Mouse (Mus musculus): Measurements from ENCODE around the gene Jun.

The Jun gene

DNA sequence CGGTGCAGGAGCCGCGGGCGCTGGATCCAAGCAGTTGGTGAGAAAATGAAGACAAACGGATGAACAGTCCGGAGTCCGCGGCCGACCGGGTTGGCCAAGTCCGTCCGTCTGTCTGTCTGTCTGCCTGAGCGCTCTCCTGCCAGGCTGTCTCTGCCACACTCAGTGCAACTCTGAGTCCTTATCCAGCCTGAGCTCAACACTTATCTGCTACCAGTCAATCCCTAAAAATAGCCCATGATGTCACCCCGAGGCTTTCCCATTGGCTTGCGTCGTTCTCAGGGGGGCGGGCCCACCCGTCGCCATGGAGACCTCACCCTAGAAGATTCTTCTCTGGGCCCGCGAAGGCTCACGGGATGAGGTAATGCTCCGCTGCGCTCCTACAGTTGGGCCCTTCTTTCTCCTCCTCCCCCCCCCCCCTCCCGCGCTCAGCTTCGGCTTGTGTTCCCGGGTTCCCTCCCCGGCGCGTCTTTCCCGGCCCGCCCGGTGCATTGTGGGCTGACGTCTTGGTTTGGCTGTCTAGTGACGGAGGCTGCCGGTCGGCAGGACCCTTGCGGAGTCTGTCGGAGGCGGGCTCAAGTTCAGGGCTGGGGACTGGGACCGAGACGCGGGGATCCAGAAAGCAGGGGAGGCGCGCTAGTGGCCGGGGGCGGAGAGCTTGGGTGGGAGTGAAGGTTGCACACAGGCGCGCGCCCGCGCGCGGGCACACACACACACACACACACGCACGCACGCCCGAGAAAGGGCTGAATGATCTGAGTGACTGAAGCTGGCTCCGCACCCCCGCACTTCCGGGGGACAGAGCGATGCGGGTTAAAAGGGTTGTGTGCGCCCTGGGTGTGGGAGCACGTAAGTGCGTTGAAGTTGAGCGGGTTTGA lies at the start of gene Jun:
TSS of gene Jun (minus strand) at position 198 of the 875 bp plus-strand sequence.
- DNase-seq, result peak; percentile 100

DNA sequence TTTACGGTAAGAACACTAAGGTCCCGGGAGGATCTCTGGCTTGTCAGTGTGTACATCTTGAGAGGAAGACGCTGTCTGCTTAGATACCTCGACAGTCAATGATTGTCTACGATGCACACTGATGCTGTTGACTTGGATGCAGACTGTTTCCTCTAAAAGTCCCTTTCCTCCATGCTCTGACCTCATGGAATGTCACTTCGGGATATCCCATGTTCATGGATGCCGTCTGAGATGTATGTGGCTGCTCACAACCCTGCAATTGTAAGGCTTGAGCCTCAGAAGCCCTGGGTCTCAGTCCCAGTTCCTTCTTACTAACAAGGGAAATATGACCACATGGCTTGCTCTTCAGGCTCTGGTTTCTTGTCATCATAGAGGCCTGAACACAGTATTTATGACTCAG lies 49.7 kb upstream of the Jun start:
- no peak for DNase-seq

DNA sequence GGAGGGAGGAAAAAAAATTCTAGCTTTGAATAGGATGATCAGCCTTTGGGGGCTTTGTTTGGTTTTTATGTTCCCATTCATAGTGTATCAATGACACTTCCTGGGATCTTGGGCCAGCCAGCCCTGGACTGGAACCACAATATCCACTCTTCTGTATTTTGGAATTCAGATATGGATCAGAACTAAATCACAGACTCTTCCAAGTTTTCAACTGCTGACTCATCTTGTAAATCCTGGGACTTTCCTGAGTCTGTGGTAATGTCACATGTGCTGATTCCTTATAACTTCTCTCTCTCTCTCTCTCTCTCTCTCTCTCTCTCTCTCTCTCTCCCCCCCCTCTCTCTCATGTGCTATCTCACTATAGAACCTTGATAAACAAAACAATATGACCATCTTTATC lies 48.7 kb upstream of the Jun start:
- DNase-seq, result no peak

DNA sequence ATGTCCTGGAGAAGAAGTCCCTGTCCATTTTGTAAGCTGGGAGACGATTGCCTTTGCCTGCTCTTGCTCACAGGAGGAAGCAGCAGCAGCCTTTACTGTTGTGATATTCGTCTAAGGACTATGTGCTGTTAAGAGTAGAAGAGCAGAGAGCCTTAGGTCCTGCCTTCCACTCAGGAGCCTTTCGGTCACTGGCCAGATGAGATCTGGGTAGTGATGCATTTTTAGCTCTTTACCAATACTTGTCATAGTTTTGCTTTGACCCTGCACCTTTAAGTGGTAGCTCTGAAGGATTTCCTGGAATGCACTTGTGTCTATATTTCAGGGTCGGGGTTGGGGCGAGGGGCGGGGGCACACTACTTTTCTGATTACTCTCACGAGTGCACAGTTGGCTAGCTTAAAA lies 47.4 kb upstream of the Jun start:
- no peak for DNase-seq

DNA sequence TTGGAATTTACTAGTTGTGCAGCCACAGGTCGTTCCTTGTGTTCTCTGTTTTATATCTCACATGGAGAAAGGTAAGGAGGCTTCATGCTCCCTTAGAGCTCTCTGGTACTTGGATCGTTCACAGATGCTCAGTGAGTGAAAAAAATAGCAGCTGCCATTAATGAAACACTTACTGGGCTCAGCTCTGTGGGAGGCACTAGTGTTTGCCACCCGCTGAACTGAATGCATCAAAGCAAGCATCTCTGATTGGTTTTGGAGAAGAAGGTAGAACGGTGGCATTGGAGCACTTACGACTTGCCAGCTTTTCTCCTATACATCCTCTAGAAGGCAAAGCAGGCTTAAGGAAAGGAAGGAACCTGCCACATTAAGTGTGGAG lies 46.7 kb upstream of the Jun start:
- DNase-seq, result no peak

DNA sequence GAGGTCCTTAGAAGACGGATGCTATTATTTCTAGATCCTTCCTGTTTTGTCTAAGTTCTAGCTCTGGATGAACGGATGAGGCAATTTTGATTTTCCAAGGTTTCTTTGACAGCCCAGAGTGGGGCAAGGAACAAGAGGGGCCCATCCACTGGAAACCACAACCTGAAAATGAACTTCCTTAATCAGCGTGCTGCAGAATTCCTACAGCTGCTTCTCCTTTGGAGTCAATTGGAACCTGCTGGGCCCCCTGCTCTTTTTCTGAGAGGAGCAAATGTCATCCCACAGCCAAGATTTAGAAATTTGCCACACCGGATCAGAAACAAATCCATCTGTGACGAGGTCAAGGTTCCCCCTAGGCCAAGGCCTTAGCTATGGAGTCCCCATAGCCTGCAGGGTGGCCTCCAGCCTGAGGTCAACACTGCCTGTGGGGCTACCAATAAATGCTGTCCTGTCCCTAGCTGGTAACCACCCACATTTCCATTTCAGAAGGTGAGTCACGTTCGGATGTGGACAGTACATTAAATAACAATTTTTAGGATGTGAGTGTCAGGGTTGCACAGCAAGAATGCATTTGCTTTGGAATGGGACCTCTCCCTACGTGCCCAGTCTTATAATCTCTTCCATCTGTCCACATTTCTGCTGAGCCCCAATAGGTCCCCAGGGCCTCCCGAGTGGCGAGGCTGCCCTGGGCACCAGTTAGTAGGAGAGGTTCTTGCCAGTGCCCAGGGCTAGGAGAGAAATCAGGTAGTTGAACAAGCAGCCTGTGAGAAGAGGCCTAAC lies 46.1 kb upstream of the Jun start:
- no peak for DNase-seq

DNA sequence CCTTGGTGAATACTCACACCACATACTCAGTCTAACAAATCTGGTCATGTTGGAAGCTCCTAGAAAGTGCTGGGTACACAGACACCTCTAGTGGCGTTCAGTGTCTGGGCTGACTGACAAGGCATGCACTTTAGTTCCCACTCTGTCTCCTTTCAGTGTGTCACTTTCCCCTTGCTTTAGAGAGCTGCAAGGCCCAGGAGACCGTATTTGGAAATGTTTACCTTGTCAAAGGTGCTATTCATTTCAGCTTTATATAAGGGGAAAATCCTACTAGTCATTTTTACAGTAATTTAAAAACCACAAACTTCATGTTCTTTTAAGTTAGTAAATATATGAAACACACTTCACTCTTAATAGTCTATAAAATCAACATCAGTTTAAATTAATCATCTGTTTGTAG lies 44.7 kb upstream of the Jun start:
- DNase-seq, result no peak

DNA sequence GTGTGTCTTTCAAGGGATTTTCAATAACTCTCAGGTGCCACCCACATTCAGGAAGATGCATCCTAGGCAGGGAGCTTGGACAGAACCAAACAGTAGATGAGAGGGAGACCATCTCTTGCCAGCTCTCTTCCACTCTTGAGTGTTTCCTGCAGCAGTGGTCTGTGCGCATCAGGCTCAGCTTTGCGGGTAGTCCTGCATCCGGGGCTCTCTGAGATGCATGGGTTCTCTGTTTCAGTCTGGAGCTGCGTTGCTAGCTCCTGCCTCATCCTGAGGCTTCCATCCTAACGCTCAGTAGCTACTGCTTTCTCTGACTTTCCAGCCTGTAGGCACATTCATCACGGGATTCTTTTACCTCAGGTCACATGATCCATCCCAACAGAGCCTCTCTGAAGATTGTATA lies 43.9 kb upstream of the Jun start:
- DNase-seq, result no peak

DNA sequence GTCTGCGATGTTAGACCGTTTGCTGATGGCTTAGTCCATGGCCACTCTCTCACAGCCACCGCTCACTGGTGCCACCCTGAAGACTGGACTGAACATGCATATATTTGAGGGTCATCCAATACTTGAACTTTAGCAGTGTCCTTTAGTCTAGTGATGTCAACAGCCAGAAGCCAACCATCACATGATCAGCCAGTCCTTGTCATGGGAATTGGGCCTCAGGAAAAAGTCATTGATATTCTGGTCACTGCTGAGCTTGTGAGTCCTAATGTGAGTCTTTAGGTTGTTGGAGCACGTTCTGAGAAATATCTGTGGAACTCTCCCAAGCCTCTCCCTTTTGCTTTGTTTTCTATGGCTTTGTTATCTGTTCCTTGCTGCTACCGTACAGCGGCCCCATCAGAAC lies 43.3 kb upstream of the Jun start:
- DNase-seq, result no peak

DNA sequence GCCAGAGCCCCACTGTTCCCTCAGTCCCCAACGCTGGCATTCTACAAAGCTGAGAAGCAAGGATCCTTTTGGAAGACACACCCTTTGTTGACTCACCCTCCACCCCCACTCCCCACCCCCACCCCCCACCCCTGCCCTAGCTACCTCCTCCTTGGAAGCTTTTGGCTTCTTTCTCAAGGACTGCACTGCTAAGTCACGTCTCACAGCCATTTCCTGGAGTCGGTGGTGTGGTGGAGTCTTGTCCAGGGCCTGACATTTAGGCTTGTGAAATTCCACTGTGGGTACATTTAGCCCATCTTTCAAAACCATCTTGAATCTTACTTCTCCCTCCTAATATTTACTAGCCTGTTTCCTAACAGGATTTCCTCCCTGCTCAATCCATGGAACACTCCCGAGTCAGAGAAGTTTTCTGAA lies 42.7 kb upstream of the Jun start:
- peak; percentile 35 to 76 for DNase-seq

DNA sequence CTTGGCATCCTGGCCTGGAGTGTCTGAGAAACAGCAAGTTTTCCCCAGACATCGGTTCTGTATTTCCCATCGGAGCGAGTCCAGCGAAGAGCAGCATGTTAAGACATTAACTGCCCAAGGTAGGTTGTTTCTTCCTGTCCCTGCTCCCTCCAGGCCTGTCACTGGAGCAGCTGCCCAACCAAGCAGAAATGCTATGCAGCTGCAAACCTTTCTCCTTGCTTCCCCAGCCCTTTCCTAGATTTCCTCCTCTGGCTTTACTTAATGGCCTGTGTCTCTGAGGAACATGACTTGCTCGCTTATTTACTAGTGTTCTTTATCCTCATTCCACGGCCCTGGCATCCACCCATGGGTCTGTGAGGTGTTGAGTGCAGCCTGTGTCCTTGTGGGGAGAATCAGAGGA lies 41.6 kb upstream of the Jun start:
- DNase-seq, result peak in 1 of 2 experiments; percentile 41

DNA sequence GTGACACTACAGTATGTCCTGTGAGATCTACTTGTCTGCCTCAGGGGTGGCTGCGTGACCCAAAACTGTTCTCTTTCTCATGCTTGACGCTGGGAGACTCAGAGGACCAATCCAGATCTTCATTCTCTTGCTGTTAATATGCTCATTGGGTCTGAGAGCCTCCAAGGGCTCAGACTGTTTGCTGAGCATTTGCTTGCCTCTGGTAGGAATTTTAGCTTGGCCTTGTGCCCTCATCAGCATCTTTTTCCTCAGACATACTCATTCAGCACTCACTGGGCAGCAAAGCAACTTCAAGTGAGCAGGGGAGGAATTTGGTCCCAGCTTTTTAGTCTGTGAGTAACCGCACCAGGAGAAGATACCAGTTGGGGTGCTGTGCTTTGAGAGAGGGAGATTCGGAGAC lies 40.5 kb upstream of the Jun start:
- no peak for DNase-seq

DNA sequence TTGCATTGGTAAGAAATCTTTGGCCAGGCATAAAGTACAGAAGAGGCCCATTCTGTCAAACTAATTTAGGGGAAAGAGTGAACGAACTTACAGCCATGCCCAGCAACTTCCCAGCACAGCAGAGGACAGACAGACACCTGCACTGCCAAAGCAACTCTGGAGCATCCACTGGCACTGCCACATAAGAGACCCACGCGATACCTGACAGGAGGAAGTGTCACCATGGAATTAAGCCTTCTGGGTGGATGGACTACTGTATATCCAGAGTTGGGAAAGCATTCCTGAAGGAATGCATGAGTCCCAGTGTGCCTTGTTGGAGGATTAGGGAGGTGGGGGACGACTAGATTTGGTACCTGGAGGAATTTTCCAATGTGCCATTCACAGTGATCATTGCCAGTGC lies 39.5 kb upstream of the Jun start:
- DNase-seq, result no peak

DNA sequence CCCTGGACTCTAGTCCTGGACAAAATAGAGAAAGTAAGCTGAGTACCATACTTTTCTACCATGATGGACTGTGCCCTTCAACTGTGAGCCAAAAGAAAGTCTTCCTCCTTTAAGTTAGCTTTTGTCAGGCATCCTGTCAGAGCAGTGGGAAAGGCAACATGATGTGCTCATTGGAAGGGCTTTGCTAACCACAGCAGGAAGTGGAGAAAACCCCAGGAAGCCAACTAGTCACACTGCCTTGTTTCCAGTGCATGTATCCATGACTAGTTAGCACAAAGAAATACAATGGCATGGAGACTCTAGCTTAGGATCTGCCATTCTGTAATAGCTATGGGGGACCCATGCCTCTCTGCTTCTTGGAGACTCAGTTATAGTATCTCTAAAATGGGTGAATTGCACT lies 37.9 kb upstream of the Jun start:
- no peak for DNase-seq

DNA sequence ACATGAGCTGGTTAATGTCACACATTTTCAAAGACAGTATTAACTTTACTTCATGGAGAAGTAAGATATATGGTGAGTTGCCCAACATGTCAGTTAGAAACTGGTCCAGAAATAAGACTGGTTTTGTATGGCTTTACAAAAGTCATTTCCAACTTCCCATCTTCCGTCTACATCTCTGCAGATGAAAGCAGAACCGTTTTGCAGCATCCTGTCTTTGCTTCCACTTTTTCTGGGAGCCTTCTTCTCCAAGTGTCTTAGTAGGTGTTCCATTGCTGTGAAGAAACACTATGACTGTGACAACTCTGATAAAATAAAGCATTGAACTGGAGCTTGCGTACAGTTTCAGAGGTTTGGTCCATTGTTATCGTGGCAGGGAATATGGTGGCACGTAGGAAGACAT lies 37.0 kb upstream of the Jun start:
- DNase-seq, result no peak

DNA sequence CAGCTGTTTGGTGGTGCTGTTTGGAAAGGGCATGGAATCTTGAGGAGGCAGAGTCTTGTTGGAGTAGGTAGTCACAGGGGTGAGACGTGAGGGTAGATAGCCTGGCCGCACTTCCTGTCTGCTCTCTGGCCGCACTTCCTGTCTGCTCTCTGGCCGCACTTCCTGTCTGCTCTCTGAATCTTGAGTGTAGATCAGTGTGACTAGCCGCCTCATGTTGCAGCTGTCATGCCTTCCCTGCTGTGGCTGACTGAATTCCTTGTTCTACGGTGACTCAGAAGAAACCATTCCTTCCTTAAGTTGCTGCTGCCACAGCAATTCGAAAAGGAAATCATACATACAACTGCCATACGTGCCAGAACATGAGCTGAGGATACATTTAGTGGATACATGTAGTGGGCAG lies 31.9 kb upstream of the Jun start:
- no peak for DNase-seq

DNA sequence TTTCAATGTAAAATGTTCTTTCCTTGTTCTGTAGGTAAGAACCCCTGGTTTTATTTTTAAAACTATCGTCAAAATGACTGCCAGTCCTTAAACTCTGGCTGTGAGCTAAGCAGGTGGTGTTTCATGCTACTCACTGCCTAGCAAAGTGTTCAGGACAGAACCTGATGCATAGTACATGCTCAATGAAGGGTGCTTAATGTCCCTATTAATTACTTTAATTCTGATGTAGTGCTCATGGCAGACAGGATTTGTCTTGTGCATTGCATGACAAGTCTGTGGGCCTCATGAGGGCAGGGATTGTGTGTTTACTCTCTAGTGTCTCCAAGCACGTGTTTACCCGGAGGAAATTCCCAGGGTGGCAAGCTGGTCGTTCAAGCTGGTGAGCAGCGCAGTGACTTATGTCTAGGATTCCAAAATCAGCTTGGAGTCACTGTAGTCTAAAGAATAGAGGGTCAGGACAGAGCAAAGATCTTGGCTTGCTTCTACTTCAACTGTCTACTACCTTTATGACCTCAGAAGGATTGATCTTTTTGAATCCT lies 31.2 kb upstream of the Jun start:
- DNase-seq, result no peak

DNA sequence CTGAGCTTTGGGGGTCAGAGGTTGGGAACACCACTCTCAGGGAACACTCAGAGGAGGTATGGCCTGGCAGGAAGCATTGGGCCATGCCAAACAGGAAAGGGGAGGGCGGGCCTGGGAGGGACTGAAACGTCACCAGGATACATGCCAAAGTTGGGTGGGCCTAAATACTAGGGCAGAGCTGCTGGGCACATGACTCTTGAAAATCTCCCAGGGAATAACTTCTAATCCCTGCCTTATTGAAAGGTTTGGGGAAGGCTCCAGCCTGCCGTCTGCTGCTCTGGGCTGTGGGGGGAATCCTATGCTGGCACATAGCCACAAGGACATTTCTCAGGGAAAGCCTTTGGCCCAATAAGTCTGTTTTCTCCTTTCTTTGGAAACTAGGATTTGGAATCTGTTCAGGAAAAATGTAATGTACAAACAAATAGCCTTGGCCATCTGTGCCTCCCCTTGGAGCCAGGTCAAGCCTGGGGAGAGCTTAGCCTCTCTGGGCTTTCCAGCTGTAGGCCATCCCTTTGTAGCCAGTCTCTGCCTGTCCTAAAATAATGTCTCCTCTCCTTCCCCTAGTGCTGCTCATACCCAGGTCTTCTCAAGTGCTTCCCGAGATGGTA lies 30.6 kb upstream of the Jun start:
- peak; percentile 78 to 86 for DNase-seq

DNA sequence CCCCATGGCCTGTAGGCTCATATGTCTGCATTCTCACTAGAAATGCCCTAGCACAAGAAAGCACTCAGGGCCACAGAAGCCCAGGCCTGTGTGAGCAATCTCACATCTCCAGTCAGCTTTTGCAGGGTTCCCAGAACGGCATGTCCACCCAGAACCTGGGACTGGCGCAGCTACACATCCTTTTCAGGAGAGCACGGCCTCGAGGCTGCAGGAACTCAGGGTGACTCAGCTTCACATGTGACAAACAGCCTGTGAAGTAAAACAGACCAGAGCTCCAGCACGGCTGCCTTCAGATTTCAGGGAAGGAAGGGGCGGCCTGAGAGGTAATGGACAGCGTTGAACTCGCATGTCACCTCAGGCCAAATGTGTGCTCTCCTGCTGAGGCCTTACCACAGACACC lies 29.6 kb upstream of the Jun start:
- DNase-seq, result no peak

DNA sequence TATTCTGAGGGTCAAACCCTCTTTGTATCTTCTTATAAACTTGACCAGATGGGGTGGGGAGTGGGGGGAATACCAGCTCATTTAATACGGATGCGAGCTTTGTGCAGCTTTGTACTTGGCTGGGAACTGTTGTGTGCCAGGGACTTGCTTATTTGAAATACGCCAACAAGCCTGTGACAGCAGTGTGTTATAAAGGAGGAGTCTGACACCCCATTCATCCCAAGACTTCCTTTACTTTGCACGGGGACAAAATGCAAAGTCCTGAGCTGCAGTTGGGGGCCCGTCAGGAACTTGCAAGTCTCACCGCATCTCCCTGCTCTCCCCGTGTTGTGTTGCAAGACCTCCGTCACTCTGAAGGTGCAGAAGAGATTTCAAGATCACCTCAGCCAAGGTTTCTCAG lies 26.6 kb upstream of the Jun start:
- no peak for DNase-seq

DNA sequence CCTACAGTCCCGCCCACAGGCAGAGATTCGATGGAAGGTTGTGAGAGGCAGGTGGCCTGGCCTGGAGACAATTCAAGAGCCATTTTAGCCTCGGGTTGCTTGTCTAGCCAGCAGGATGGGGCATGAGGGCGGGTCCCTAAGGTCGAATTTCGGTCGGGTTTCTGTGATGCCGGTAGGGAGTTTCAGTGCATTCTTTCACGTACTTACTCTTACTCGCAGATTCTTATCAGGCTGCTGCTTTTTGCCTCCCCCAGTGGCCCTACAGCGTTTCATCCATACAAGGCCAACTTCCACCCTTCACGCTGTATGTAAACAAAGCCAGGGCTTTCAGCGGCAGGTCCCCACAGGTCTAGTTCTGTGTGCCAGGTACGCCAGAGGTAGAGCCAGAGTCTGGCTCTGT lies 24.3 kb upstream of the Jun start:
- DNase-seq, result no peak

DNA sequence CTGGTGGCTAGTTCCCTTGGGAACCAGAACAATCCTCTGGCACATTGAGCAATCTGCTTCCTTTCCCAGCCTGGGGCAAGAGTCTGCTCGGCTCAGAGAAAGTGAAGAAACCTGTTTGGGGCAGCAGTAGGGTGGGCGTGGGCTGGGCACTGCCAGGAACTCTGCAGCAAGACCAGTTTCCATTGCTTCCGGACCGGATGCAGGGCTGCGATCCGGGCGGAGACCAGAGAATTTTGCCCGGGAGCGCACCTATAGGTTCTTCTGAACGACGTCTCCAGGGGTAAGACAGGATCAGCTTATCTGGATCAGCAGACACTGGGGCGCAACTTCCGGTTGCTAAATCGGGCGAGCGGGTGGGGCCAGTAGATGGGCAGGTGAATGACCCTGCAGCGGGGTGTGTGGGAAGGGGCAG lies 23.6 kb upstream of the Jun start:
- DNase-seq, result no peak

DNA sequence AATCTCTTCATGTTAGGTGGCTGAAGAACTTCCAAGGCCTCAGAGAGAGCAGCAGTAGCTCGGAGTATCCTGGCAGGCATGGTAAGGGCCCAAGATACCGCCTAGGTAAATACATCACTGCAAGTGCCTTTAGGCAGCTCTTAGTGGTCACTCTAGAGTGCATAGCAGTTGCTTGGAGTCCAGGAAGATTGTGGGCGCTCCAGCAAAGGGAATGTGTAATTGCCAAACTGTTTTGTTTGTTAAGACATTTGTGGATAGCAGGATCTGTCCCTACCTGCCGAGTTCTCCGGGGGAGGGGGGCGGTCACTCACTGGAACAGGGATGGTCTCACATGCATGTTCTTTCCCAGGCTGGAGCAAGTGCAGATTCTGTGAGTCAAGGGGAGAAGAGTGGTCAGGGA lies 22.3 kb upstream of the Jun start:
- DNase-seq, result no peak
